Mouse (Mus musculus) thymus, adult 2 months (tissue): ENCODE results near the gene Zcchc14. TPM values are rescaled to one million over a fixed set of nuclear protein-coding genes. Genes with fewer than 3 reads are reported as not detected.

Experiments
- DNase-seq: peaks from one replicate; pipeline ENCODE4 v3.0.0; 2021
- H3K27ac ChIP-seq: fragments of 200-500 bp; 2 replicates; pipeline ENCODE4 v1.5.1; 2012; ENCODE audit warnings: low read length, control low read depth; ENCODE audit not compliant: control insufficient read depth, insufficient read depth
- H3K27me3 ChIP-seq: fragments of 200-500 bp; 2 replicates; pipeline ENCODE4 v1.6.1; 2012; ENCODE audit warnings: mild to moderate bottlenecking, low read length, moderate library complexity, mixed read lengths; ENCODE audit not compliant: control insufficient read depth, insufficient read depth
- H3K36me3 ChIP-seq: fragments of 200-500 bp; 2 replicates; pipeline ENCODE4 v1.6.1; 2012; ENCODE audit warnings: mild to moderate bottlenecking, low read length, moderate library complexity; ENCODE audit not compliant: control insufficient read depth, insufficient read depth
- H3K4me1 ChIP-seq: fragments of 200-500 bp; replicated peaks from 2 replicates; pipeline ENCODE4 v1.6.1; 2012; ENCODE audit warnings: low read length; ENCODE audit not compliant: control insufficient read depth, insufficient read depth
- H3K4me3 ChIP-seq: fragments of 200-500 bp; 2 replicates; pipeline ENCODE4 v1.5.1; 2012; ENCODE audit warnings: mild to moderate bottlenecking, low read length, control low read depth, moderate library complexity; ENCODE audit not compliant: control insufficient read depth, insufficient read depth
- CTCF ChIP-seq: fragments of 200-500 bp; IDR thresholded peaks from 2 replicates; pipeline ENCODE4 v1.5.1; 2012; ENCODE audit warnings: mild to moderate bottlenecking, control low read depth, low read length, moderate library complexity, borderline replicate concordance; ENCODE audit not compliant: control insufficient read depth, poor library complexity, insufficient read depth; ENCODE audit errors: extremely low read depth
- POLR2A ChIP-seq: fragments of 200-500 bp; IDR thresholded peaks from 2 replicates; pipeline ENCODE4 v1.6.1; 2012; ENCODE audit warnings: mild to moderate bottlenecking, low read length, control low read depth, moderate library complexity; ENCODE audit not compliant: control insufficient read depth, poor library complexity, insufficient read depth; ENCODE audit errors: extremely low read depth
- WGBS: fragments of 180-500 bp; shearing (Covaris S2); methylation state at CpG from one replicate; pipeline ENCODE4 v1.1.7; 2018; 5-methylcytosine and 5-hydroxymethylcytosine counted together
- polyA plus RNA-seq: library from polyadenylated mRNA; depleted of rRNA; stranded (reverse); fragments of >200 nt; gene quantifications from 2 replicates; pipeline ENCODE4 v1.2.3, GENCODE M21; 2012

Zcchc14 gene
- polyA plus RNA-seq, 1 experiment, result 6.5 TPM

DNA sequence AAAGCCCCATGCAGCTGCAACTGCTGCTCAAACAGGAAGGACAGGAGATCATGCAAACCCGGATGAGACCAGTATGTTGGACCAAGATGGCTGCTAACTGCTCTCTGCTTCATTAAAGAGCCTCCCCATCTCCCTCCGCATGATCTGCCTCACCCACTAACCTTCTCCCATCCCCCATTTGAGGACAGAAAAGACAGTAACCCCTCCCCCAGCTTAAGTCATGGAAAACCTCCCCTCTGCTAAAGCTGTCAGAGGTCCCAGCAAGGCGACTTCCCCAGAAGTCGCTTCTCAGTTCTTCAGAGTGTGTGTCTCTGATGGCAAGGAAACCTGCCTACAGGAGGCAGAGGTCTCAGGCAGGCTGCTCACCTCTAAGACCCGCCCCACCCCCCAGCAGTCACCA lies 35.8 kb upstream of the Zcchc14 start:
- DNase-seq, result no peak
- H3K4me1 ChIP-seq, result no peaks in the 10 kb centered on the region; the same call in 1 of the 2 replicates
- no peaks in the 10 kb centered on the region for H3K36me3 ChIP-seq
- TF ChIP-seq CTCF (no peak), POLR2A (no peak)
- no peak overlapping the region for H3K27ac ChIP-seq
- no peaks in the 10 kb centered on the region for H3K27me3 ChIP-seq
- H3K4me3 ChIP-seq, result no peak overlapping the region
- WGBS, result 59% methylated on average over 5 of the region's 5 CpGs

DNA sequence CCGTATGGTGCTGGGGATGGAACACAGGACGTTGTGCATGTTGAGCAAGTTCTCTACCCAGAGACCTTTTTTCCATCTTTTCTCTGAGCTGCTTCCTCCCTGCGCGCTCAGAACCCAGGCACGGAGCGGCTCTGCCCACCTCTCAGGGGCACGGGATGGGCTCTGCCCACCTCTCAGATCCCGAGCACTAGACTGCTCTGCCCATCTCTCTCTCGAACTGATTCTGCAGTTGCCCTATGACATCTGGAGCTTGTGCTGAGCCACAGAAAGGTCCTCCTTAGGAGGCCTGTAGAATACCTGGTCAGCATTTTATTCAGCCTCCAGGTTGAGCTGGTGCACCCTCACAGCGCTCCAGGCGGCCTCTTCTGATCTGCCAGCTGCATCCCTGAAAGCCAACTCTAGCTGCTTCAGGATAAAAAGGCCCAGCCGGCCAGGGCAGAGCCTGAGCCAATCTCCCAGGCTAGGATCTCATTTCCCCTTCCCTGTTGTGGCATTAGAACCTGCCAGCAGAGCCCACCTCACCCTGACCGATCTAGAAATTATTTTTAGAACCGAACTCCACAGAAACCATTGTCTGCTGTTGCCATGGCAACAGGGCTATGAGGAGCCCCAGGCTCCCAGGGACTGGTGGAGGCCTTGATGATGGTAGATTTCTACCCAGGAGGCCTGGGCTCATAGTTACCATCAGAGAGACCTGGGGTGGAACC lies 34.9 kb upstream of the Zcchc14 start:
- TF ChIP-seq CTCF (no peak), POLR2A (no peak)
- DNase-seq, result no peak
- Histone ChIP-seq H3K4me3 (no peak overlapping the region), H3K36me3 (no peaks in the 10 kb centered on the region), H3K27me3 (no peaks in the 10 kb centered on the region), H3K4me1 (no peaks in the 10 kb centered on the region), H3K27ac (no peak overlapping the region)
- WGBS, result 62% methylated on average over 14 of the region's 14 CpGs

DNA sequence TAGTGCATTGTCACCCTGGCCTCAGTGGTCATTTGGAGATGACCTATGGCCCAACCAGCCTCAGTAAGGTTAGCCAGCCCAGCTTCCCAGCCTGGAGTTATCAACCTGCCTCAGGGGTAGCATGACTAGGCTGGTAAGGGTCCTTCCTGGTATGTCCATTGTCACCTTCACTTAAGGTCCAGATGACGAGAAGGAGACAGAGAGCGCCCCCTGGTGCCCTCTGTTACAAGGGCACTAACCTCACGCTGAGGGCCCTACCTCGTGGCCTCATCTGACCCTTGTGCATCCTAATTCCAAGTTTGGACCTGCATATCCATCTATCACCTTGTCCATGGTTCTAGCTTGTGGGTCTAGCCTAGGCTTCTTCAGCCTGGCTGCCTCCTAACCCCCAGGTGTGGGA lies 32.7 kb upstream of the Zcchc14 start:
- no peak overlapping the region for H3K27ac ChIP-seq
- H3K27me3 ChIP-seq, result no peaks in the 10 kb centered on the region
- no peak overlapping the region for H3K4me3 ChIP-seq
- WGBS, result 13% methylated on average over 4 of the region's 4 CpGs
- H3K36me3 ChIP-seq, result no peaks in the 10 kb centered on the region
- no peak for TF ChIP-seq POLR2A
- 0 out of 2 replicates have a peak, but pooled peaks have one; percentile 42 for TF ChIP-seq CTCF
- DNase-seq, result peak; percentile 24
- no peaks in the 10 kb centered on the region for H3K4me1 ChIP-seq

DNA sequence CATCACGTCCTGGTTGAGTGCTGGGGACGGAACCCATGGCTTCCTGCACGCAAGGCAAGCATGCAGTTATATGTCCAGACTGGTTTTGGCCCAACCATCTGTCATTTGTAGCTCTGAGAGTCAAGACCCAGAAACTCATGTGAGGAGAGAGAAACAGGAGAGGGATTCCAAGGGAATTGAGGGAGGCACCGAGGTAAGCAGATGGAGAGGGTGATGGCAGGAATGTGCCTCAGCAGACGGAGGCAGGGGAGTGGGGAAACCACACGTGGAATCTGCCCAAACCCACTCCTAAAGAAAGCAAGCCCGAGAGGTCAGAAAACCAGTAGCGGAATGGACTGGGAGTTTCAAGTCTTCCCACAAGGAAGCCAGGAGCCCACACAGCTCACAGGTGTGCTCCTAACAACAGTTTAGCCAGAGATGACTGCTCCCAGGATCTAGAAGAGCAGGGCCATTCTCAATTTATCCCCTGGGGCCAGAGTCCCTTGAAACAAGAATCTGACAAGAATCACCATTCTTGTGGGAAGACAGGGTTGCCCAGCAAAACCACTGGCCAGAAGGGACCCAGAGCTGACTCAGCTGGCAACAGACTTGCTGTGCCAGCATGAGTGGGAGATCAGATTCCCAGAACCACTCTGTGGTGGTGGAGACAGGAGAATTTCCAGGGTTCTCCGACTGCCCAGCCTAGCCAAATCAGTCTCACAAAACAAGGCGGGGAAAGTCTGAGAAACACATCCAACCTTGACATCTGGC lies 30.6 kb upstream of the Zcchc14 start:
- no peaks in the 10 kb centered on the region for H3K36me3 ChIP-seq
- H3K27ac ChIP-seq, result no peak overlapping the region
- H3K27me3 ChIP-seq, result no peaks in the 10 kb centered on the region
- DNase-seq, result no peak
- no peak overlapping the region for H3K4me3 ChIP-seq
- H3K4me1 ChIP-seq, result no peaks in the 10 kb centered on the region
- WGBS, result 84% methylated on average over 10 of the region's 10 CpGs
- no peak for TF ChIP-seq CTCF
- TF ChIP-seq POLR2A, result no peak

DNA sequence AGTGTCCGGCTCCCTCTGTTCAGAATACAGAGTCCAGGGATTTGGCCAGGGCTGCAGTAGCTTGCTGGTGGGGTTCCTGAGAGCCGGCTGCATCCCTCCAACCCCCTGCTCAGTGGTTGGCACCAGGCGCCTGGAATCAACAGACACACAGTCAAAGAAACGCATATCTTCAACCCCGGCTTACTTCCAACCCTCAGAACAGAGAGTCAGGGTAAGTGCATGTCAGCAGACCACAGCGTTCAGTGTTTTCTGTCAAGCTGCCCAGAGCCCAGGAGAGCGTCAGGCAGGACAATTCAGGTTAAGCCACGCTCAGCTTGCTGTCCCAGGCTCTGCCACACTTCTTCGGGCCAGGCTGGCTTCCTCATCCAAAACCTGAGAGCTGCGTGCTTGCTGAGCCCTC lies 28.8 kb upstream of the Zcchc14 start:
- H3K36me3 ChIP-seq, result no peaks in the 10 kb centered on the region
- no peaks in the 10 kb centered on the region for H3K27me3 ChIP-seq
- H3K4me3 ChIP-seq, result no peak overlapping the region
- TF ChIP-seq CTCF (no peak), POLR2A (no peak)
- DNase-seq, result no peak
- WGBS, result 70% methylated on average over 10 of the region's 10 CpGs
- H3K4me1 ChIP-seq, result no peaks in the 10 kb centered on the region
- no peak overlapping the region for H3K27ac ChIP-seq

DNA sequence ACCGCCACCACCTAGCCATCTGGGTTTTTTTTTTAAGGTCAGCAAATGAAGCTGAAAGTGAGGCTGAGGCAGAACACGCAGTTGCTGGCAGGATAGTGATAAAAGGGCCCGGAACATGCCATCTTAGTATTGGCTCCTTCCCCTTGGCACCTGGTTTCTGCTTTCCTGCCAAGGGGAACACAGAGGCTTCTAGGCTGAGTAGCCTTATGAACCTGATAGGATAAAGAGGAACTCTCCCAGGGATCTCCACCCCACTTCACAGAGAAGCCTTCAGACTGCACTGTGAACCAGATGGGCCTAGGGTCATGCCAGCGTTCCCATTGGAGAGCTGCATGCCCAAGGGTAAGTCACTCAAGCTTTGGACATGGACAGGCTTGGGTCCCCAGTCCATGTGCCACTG lies 28.2 kb upstream of the Zcchc14 start:
- 90% methylated on average over 4 of the region's 4 CpGs for WGBS
- TF ChIP-seq POLR2A, result no peak
- no peak for TF ChIP-seq CTCF
- Histone ChIP-seq H3K36me3 (no peaks in the 10 kb centered on the region), H3K27me3 (no peaks in the 10 kb centered on the region), H3K27ac (no peak overlapping the region), H3K4me3 (no peak overlapping the region), H3K4me1 (no peaks in the 10 kb centered on the region)
- no peak for DNase-seq
